Mouse (Mus musculus) bone marrow, adult 2 months (tissue): ENCODE measurements around the gene D7Ertd443e.

ENCODE experiments used
- CTCF ChIP-seq: fragments of 200-500 bp; IDR thresholded peaks from 2 replicates; pipeline ENCODE4 v1.5.1; 2011; ENCODE audit warnings: low read length, control low read depth; ENCODE audit not compliant: control insufficient read depth, insufficient read depth
- POLR2A ChIP-seq: fragments of 200-500 bp; IDR thresholded peaks from 2 replicates; pipeline ENCODE4 v1.6.1; 2011; ENCODE audit warnings: low read depth, mild to moderate bottlenecking, control low read depth, low read length, borderline replicate concordance; ENCODE audit not compliant: control insufficient read depth

DNA sequence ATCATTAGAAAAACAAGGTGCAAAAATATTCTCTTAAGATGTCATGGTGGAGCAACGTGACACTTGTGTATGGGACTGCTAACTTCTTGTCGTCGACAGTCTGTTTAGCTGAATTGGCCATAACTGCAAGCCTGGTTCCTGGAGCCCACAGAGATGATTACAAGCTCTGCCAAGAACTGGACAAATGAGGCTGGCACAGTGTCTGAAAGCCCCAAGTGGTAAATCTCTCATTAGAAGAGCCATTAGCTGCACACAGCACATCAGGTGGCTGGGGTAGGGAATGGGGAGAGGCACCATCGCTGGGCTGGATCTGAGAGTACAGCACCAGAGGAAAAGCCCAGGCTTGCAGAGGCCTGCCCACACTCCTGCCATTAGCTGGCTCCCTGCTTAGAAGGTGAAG lies 16.2 kb downstream of the D7Ertd443e start:
- TF ChIP-seq CTCF (no peak), POLR2A (no peak)
